16 mouse cellular contexts compared by ENCODE assay signal in genomic region chr14:117041017-117041416, GRCm38 (mm10).
DNase-seq lines count a peak whose midpoint lies in the region; ATAC-seq lines count a peak whose summit lies in the region.
"Had no signal": no experiment of that assay in that cellular context is flagged by ENCODE, and none has a peak within 500 bp of the region (broad histone marks: within the 10 kb centered on the region; RNA-seq: fewer than 3 reads in every experiment).

No protein-coding gene starts in this region.

- no peak for DNase-seq in frontal cortex, postnatal 14 days (ENCODE audit: low spot score in 2 of 2)
- DNase-seq in left cerebral cortex, postnatal 10 days (ENCODE audit: extremely low spot score in 1 of 2, low spot score in 2 of 2), result peak; percentile 5 to 17
- DNase-seq in left cerebral cortex, postnatal 4 days, result no peak
- DNase-seq in right cerebral cortex, postnatal 10 days (ENCODE audit: low spot score in 2 of 2), result peak; percentile 38 to 63
- DNase-seq in right cerebral cortex, postnatal 4 days, result no peak
- DNase-seq: adrenal gland, adult 2 months; cerebellum, adult 11-12 months; cerebellum, postnatal 25 days; heart, adult 11 months; heart, postnatal 36 days; kidney, adult 8-10 months; kidney, postnatal 36 days; liver, embryonic 13.5 days had no signal

- intact Hi-C loops in left cerebral cortex, postnatal 10 days (cut with DNase I), result no loop called here
- intact Hi-C loops in left cerebral cortex, postnatal 4 days (cut with DNase I), result no loop called here

- peak; percentile 77 for ATAC-seq in frontal cortex, adult (ENCODE audit: low TSS enrichment)
- ATAC-seq in inflammation-experienced regulatory T-cells, adult 6 months, result no peak
- ATAC-seq: forebrain, embryonic 13.5 days had no signal

Comparison
In these comparisons a context has a peak if more than half of its experiments do, and no peak if none do; other contexts are left out.
1. DNase-seq: peak in left cerebral cortex, postnatal 10 days (2 of 2) and right cerebral cortex, postnatal 10 days (2 of 2); none in frontal cortex, postnatal 14 days (0 of 2), left cerebral cortex, postnatal 4 days (single experiment) and right cerebral cortex, postnatal 4 days (single experiment).